Mouse (Mus musculus): Measurements from ENCODE around the gene Rhbg.

The Rhbg gene

GRCm38 (mm10) chr3:88256382-88256781, 1.9 kb upstream of the Rhbg start:
- no peak for DNase-seq (ENCODE audit: low read depth)

GRCm38 (mm10) chr3:88255950-88256349, 1.4 kb upstream of the Rhbg start:
- no peak for DNase-seq (ENCODE audit: low read depth)

- no peak for DNase-seq (ENCODE audit: low read depth)
These were observed 1.8 kb downstream of the Rhbg start for GRCm38 (mm10) chr3:88252739-88253138.

- no peak for DNase-seq (ENCODE audit: low read depth)
These were observed 6.1 kb downstream of the Rhbg start for GRCm38 (mm10) chr3:88248406-88248805.

- no peak for DNase-seq (ENCODE audit: low read depth)
These were observed 6.8 kb downstream of the Rhbg start for GRCm38 (mm10) chr3:88247666-88248065.

GRCm38 (mm10) chr3:88245811-88246210, 8.7 kb downstream of the Rhbg start:
- peak; percentile 84 for DNase-seq (ENCODE audit: low read depth)

GRCm38 (mm10) chr3:88244071-88244470, 10.4 kb downstream of the Rhbg start:
- peak; percentile 71 for DNase-seq (ENCODE audit: low read depth)

GRCm38 (mm10) chr3:88242531-88242930, 12.0 kb downstream of the Rhbg start:
- peak; percentile 84 for DNase-seq (ENCODE audit: low read depth)

GRCm38 (mm10) chr3:88241045-88241786, 13.3 kb downstream of the Rhbg start:
- DNase-seq (ENCODE audit: low read depth) = no peak

GRCm38 (mm10) chr3:88239446-88239845, 15.1 kb downstream of the Rhbg start:
- DNase-seq (ENCODE audit: low read depth) = no peak

GRCm38 (mm10) chr3:88238866-88239391, 15.6 kb downstream of the Rhbg start:
- no peak for DNase-seq (ENCODE audit: low read depth)

GRCm38 (mm10) chr3:88237556-88238194, 16.8 kb downstream of the Rhbg start:
- DNase-seq (ENCODE audit: low read depth) = peak; percentile 51

- DNase-seq (ENCODE audit: low read depth) = no peak
These were observed 17.4 kb downstream of the Rhbg start for GRCm38 (mm10) chr3:88237161-88237555.

GRCm38 (mm10) chr3:88235616-88236015, 18.9 kb downstream of the Rhbg start:
- DNase-seq (ENCODE audit: low read depth) = no peak

GRCm38 (mm10) chr3:88235216-88235615, 19.3 kb downstream of the Rhbg start:
- no peak for DNase-seq (ENCODE audit: low read depth)

- no peak for DNase-seq (ENCODE audit: low read depth)
These were observed 20.5 kb downstream of the Rhbg start for GRCm38 (mm10) chr3:88234041-88234440.

GRCm38 (mm10) chr3:88232851-88233649, 21.5 kb downstream of the Rhbg start:
- no peak for DNase-seq (ENCODE audit: low read depth)

GRCm38 (mm10) chr3:88232301-88232702, 22.2 kb downstream of the Rhbg start:
- DNase-seq (ENCODE audit: low read depth) = no peak

- DNase-seq (ENCODE audit: low read depth) = no peak
These were observed 23.4 kb downstream of the Rhbg start for GRCm38 (mm10) chr3:88231061-88231641.

GRCm38 (mm10) chr3:88230262-88231047, 24.1 kb downstream of the Rhbg start:
- no peak for DNase-seq (ENCODE audit: low read depth)

GRCm38 (mm10) chr3:88229526-88229925, 25.0 kb downstream of the Rhbg start:
- DNase-seq (ENCODE audit: low read depth) = no peak

Measured in naive thymus-derived CD4-positive, alpha-beta T cell, adult 2 months (primary cell).